Mouse (Mus musculus) intestine, embryonic 15.5 days (tissue): ENCODE measurements around the gene Podxl2. TPM values are rescaled to one million over a fixed set of nuclear protein-coding genes. Genes with fewer than 3 reads are reported as not detected.

Source experiments
- ATAC-seq: fragments of 200-750 bp; cut with Nextera tagmentation; 2 replicates; pipeline ENCODE4 v1.8.0; 2017; ENCODE audit warnings: moderate TSS enrichment, moderate library complexity
- H3K27ac ChIP-seq: fragments of 300-500 bp; sonication (generic); 2 replicates; pipeline ENCODE4 v1.5.1; 2015; ENCODE audit warnings: mild to moderate bottlenecking, inconsistent platforms
- H3K27me3 ChIP-seq: fragments of 300-500 bp; sonication (generic); replicated peaks from 2 replicates; pipeline ENCODE4 v1.6.1; 2015; ENCODE audit warnings: inconsistent platforms
- H3K36me3 ChIP-seq: fragments of 300-500 bp; sonication (generic); 2 replicates; pipeline ENCODE4 v1.6.1; 2015; ENCODE audit warnings: inconsistent platforms
- H3K4me1 ChIP-seq: fragments of 300-500 bp; sonication (generic); replicated peaks from 2 replicates; pipeline ENCODE4 v1.6.1; 2015; ENCODE audit warnings: inconsistent platforms
- H3K4me2 ChIP-seq: fragments of 300-500 bp; sonication (generic); replicated peaks from 2 replicates; pipeline ENCODE4 v1.6.1; 2015; ENCODE audit warnings: mild to moderate bottlenecking, inconsistent platforms
- H3K4me3 ChIP-seq: fragments of 300-500 bp; sonication (generic); replicated peaks from 2 replicates; pipeline ENCODE4 v1.5.1; 2015; ENCODE audit warnings: inconsistent platforms
- H3K9ac ChIP-seq: fragments of 300-500 bp; sonication (generic); 2 replicates; pipeline ENCODE4 v1.6.1; 2015; ENCODE audit warnings: inconsistent platforms
- H3K9me3 ChIP-seq: fragments of 300-500 bp; sonication (generic); 2 replicates; pipeline ENCODE4 v1.6.1; 2016; ENCODE audit warnings: inconsistent platforms
- WGBS: fragments of 180-500 bp; shearing (Covaris S2); methylation state at CpG from one replicate; pipeline ENCODE4 v1.1.7; 2015; 5-methylcytosine and 5-hydroxymethylcytosine counted together
- polyA plus RNA-seq: library from polyadenylated mRNA; unstranded; fragments of >200 nt; fragmentation: Nextera tagmentation; extraction: Ambion mirVana; gene quantifications from 2 replicates; pipeline ENCODE4 v1.2.1, GENCODE M21; 2015

Podxl2 gene
- polyA plus RNA-seq, 1 experiment from 2014 or later = 49.6 TPM

DNA sequence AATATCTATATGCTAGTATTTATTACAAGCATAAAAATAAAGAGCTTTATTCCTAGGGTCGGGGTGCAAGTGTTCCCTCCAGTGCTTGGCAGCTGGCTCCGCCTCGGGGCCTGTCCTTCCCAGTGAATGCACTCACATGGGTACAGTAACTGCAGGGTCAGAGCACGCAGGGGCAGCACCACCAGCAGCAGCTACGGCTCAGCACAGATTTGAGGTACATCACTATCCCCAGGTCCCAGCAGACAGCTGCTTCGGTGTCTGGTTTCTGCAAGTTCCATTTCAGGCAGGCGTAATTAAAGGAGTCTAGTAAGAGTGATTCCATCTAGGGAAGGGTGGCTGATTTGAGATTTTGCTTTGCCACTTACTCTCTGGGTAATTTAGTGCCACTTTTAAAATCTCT, 16.5 kb downstream of the Podxl2 start:
- no peak for ATAC-seq
- no peak overlapping the region for H3K4me2 ChIP-seq
- H3K27ac ChIP-seq = no peak overlapping the region
- H3K4me1 ChIP-seq = no peaks in the 10 kb centered on the region
- no peaks in the 10 kb centered on the region for H3K9me3 ChIP-seq
- WGBS = 74% methylated on average over 7 of the region's 7 CpGs
- H3K9ac ChIP-seq = no peak overlapping the region
- H3K36me3 ChIP-seq = no peaks in the 10 kb centered on the region
- H3K27me3 ChIP-seq = no peaks in the 10 kb centered on the region
- no peak overlapping the region for H3K4me3 ChIP-seq

DNA sequence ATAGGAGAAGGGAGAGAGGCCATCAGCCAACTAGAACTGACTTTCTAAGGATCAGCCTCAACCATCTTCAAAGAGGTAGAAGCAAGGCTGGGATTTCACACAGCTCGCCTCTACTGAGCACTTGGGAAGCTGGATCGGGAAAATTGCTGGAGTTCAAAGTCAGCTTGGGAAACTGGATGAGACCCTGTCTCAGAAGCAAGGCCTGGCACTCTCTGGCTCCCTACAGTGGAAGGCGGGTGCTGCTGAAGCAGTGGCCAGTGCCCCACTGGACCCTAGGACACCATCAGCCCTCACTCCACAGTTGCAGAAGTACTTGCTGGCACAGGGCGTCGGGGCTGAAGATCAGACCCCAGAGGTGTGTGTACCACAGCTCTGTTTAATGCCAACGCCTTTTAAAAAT, 17.0 kb downstream of the Podxl2 start:
- no peak overlapping the region for H3K27ac ChIP-seq
- no peaks in the 10 kb centered on the region for H3K9me3 ChIP-seq
- no peak overlapping the region for H3K4me3 ChIP-seq
- no peak overlapping the region for H3K4me2 ChIP-seq
- no peak for ATAC-seq
- no peak overlapping the region for H3K9ac ChIP-seq
- WGBS = 83% methylated on average over 6 of the region's 6 CpGs
- no peaks in the 10 kb centered on the region for H3K36me3 ChIP-seq
- no peaks in the 10 kb centered on the region for H3K27me3 ChIP-seq
- no peaks in the 10 kb centered on the region for H3K4me1 ChIP-seq

DNA sequence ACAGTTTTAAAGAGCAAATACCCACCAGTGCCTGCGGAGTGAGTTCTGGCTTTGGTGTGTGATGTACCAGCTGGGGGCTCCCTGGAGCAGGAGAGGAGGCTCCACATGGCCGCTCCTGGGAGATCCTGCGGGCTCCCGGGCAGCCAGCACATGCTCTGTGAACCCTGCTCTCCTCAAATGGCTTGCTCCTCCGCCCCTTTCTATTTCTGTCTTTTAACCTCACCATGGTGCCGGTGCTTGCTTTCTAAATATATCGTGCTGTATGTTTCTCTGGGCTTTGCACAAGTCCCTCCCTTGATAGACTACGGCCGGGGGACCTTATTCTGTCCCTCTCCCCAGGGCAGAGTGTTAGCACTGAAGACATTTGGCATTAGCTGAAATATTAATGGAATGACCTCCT, 17.6 kb downstream of the Podxl2 start:
- no peaks in the 10 kb centered on the region for H3K36me3 ChIP-seq
- H3K4me3 ChIP-seq = no peak overlapping the region
- H3K9ac ChIP-seq = 0 out of 2 replicates have a peak overlapping the region, but pooled peaks have one; percentile 20
- H3K4me2 ChIP-seq = no peak overlapping the region
- H3K4me1 ChIP-seq = no peaks in the 10 kb centered on the region
- no peak overlapping the region for H3K27ac ChIP-seq
- 33% methylated on average over 9 of the region's 9 CpGs for WGBS
- H3K9me3 ChIP-seq = no peaks in the 10 kb centered on the region
- ATAC-seq = peak; percentile 46; the same call in 1 of the 2 replicates
- no peaks in the 10 kb centered on the region for H3K27me3 ChIP-seq

DNA sequence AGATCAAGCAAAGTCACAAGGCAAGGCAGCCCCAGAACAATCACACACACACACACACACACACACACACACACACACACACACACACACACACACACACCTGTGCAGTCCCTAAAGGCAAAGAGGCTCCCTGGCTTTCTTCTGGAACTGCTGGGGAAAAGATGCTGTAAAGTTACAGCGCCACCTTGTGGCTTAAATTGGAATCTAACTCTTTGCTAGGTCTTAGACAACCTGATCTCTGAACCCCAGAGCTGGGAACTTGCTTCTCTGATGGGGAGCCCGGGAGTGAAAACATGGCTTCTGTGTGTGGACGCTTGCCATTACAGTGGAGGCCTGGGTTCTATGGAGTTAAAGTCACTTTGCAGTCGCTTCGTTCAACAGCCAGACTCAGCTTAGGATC, 19.2 kb downstream of the Podxl2 start:
- WGBS = 28% methylated on average over 5 of the region's 5 CpGs
- Histone ChIP-seq H3K9me3 (no peaks in the 10 kb centered on the region), H3K4me1 (no peaks in the 10 kb centered on the region), H3K27me3 (no peaks in the 10 kb centered on the region), H3K4me3 (no peak overlapping the region), H3K36me3 (no peaks in the 10 kb centered on the region), H3K4me2 (no peak overlapping the region), H3K27ac (no peak overlapping the region), H3K9ac (no peak overlapping the region)
- peak; percentile 37; the same call in 1 of the 2 replicates for ATAC-seq

DNA sequence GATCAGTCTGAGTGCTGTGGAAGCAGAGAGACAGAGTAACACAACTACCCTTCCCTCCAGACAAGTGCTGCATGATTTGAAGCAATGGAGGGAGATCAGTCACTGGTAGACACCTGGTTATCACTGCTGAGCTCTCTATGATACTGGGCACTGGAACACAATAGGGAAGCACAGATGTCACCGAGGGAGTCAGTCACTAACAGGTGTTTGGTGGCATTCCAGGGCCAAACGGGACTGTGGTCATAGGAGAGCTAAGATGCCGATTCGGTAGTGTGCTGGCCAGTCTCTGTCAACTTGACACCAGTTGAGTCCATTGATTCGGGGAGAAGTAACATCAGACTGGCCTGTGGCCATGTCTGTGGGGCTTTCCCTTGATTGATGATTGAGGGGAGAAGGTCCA, 20.3 kb downstream of the Podxl2 start:
- Histone ChIP-seq H3K9me3 (no peaks in the 10 kb centered on the region), H3K36me3 (no peaks in the 10 kb centered on the region), H3K4me1 (no peaks in the 10 kb centered on the region), H3K9ac (no peak overlapping the region), H3K4me3 (no peak overlapping the region), H3K27ac (no peak overlapping the region), H3K4me2 (no peak overlapping the region), H3K27me3 (no peaks in the 10 kb centered on the region)
- ATAC-seq = no peak
- 82% methylated on average over 5 of the region's 5 CpGs for WGBS

DNA sequence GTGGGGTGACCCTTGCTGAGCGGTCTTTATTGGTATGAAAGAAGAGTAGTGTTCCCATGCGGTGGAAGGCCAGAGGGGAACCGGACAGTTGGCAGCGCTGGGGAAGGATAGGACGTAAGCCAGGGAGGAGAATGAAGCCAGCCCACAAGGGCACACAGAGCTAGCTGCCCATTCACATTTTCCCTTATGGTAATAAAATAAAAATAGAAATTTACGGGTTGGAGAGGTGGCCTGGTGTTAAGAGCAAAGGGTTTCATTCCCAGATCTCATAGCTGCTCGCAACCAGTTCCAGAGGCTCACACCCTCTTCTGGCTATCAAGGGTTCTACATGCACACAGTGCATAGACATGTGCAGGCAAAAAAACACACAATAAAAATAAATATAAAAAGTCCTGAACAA, 24.8 kb downstream of the Podxl2 start:
- no peaks in the 10 kb centered on the region for H3K4me1 ChIP-seq
- H3K27me3 ChIP-seq = no peaks in the 10 kb centered on the region
- WGBS = 90% methylated on average over 7 of the region's 7 CpGs
- H3K9me3 ChIP-seq = no peaks in the 10 kb centered on the region
- no peak for ATAC-seq
- no peak overlapping the region for H3K4me2 ChIP-seq
- H3K4me3 ChIP-seq = no peak overlapping the region
- no peaks in the 10 kb centered on the region for H3K36me3 ChIP-seq
- no peak overlapping the region for H3K27ac ChIP-seq
- H3K9ac ChIP-seq = no peak overlapping the region

DNA sequence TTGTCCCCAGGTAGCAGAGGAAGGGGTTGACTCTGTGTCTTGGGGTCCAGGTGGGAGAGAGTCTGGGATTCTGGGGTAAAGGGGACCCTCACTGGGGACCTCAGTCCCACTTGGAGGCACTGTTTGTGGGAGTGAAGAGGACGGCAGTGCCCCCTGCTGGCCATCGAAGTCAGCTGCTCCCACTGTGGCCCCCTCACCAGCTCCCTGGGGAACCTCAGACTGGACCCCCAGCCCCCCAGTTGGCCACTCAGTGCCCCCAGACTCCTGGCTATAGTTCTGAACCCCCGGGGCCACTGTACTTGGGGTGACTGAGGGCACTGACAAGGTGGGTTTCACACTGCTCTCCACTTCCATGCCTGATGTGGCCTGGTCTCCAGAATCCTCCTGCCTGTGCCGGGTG, 25.6 kb downstream of the Podxl2 start:
- ATAC-seq = no peak
- 60% methylated on average over 4 of the region's 4 CpGs for WGBS

DNA sequence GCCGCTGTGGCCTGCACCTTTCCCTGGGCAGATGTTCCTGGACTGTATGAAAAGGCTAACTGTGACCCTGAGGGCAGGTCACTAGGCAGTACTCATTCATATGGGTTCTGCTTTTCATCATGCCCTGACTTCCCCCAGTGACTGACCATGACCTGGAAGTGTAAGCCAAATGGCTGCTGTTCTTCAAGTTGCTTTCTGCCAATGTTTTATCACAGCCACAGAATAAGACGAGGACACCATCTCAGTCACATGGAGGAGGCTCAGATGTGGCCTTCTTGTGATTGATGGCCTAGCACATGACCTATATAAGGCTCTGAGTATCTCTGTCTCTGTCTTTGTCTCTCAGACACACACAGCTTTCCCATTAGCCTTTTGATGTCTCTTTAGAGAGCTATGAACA, 27.3 kb downstream of the Podxl2 start:
- Histone ChIP-seq H3K9ac (no peak overlapping the region), H3K27me3 (no peaks in the 10 kb centered on the region), H3K4me3 (no peak overlapping the region), H3K9me3 (no peaks in the 10 kb centered on the region), H3K36me3 (no peaks in the 10 kb centered on the region), H3K27ac (no peak overlapping the region), H3K4me1 (peaks cover 10% of the 10 kb centered on the region; the same call in 1 of the 2 replicates), H3K4me2 (no peak overlapping the region)
- WGBS = 70% methylated on average over 2 of the region's 2 CpGs
- no peak for ATAC-seq

More for the DNA sequence above, 25.6 kb downstream of the Podxl2 start:
- H3K9ac ChIP-seq = no peak overlapping the region
- no peaks in the 10 kb centered on the region for H3K4me1 ChIP-seq
- H3K27me3 ChIP-seq = no peaks in the 10 kb centered on the region
- H3K4me2 ChIP-seq = no peak overlapping the region
- H3K4me3 ChIP-seq = no peak overlapping the region
- H3K27ac ChIP-seq = no peak overlapping the region
- H3K9me3 ChIP-seq = no peaks in the 10 kb centered on the region
- H3K36me3 ChIP-seq = no peaks in the 10 kb centered on the region

DNA sequence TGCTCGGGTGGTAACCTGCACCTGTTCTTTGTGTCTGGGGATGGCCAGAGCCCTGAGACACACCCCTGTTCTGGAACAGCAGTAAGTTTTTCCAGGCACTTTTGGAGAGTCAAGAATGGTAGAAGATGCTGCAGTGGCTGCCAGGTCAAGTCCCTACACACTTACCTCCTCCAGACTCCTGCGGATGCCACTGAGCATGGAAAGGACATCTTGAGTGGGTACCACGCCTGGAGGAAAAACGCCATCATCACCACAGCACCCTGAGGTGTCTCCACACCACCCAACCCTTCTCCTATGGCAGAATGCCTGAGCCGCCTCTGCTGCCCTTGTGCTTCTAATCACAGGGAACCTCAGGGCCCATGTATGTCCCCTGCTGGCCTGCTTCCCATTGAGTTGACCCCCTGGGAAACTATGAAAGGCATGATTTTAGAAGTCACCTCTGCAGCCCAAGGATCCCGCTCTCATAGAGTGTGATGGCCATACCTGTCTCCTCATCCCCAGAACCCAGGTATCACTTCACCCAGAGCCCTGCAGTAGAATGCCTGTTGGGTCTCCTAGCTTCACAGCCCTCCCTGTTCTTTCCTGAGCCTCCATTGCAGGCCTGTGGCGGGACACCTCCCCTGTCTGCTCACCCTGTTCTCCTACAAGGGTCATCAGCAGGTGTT, 29.8 kb downstream of the Podxl2 start:
- Histone ChIP-seq H3K4me1 (peaks cover 19% of the 10 kb centered on the region), H3K4me3 (no peak overlapping the region), H3K9ac (no peak overlapping the region), H3K9me3 (no peaks in the 10 kb centered on the region), H3K27ac (no peak overlapping the region), H3K36me3 (no peaks in the 10 kb centered on the region), H3K27me3 (no peaks in the 10 kb centered on the region), H3K4me2 (no peak overlapping the region)
- ATAC-seq = no peak
- WGBS = 87% methylated on average over 7 of the region's 7 CpGs

DNA sequence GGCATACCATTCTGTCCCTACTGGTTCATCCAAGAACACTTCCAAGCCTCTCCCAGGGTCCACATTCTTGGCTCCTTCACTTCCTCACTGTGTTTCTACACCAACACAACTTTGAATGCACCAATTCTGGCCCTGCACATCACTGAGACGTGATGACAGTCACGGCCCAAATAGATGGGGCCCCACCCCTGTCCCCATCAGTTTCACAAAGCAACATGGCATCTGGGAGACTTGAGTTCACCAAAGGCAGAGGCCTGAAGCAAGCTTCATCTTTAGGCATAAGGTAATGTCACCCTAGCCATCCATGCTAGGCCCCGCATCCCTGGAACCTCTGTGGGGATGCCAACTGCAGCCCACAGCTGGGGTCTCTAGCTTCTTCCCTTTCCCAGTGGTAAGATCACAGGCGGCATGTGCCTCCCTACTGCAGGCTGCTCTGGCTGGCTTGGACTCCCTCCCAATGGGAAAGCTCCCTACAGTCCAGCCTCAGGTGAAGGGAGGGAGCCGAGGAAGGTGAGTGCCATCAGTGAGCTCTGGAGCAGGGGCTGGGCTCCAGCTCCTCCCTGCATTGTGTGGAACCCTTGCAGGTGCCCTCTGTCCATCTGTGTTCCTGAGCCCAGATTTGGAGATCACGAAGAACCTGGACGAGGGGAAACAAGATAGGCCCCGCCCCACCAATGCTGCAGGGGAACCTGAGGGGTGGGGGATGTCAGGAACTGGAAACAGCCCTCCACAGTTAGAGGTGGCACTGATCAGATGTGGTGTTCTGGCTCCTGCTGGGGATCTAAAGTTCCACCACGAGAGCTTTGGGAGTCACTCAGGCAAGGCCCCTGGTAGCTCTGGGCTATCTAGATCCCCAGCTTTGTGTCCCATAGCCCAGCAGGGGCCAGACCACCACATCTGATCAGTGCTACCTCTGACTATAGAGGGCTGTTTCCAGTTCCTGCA, 30.8 kb downstream of the Podxl2 start:
- Histone ChIP-seq H3K9me3 (no peaks in the 10 kb centered on the region), H3K4me2 (0 out of 2 replicates have a peak overlapping the region, but pooled peaks have one; percentile 95), H3K27me3 (no peaks in the 10 kb centered on the region), H3K4me3 (no peak overlapping the region), H3K4me1 (peaks cover 19% of the 10 kb centered on the region), H3K27ac (no peak overlapping the region), H3K36me3 (no peaks in the 10 kb centered on the region), H3K9ac (no peak overlapping the region)
- no peak for ATAC-seq
- WGBS = 83% methylated on average over 9 of the region's 9 CpGs

DNA sequence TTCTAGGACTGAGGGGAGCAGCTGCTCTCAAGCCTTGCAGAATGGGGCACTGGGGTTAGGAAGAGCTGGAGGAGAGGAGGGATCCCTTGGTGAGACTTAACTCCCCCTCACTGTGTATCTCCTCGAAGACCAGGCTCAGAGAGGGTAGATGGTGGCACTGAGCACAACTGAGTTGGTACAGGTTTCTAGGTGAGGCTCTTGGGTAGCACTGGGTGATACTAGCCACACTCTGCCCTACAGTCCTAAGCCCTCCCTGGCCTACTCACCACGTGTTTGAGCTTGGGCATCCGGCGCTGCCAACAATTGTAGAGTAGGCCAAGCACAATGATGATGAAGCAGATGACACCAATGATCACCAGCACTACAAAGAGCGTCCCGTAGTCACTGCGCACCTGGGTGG, 31.6 kb downstream of the Podxl2 start:
- H3K9ac ChIP-seq = 0 out of 2 replicates have a peak overlapping the region, but pooled peaks have one; percentile 86

DNA sequence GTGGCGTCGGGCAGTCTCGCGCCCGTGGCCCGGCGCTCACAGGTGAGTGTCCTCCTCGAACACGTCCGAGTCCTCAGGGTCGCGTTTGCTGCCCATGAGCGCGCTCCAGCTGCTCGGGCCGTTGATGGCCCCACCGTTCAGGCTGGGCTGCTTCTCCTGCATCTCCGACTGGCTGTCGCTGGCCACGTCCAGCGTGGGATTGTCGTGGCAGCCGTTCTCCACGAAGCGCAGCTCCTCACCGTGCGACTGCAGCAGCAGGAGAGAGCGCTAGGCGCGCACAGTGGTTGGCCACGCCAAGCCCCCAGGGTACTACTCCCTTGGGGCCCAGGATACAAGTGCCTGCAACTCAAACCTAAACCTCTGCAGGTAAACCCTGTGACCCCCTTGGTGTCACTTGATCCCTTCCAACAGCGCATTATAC, 32.1 kb downstream of the Podxl2 start:
- peak; percentile 2 for ATAC-seq
- peak overlapping the region; percentile 86 for H3K9ac ChIP-seq
- no peaks in the 10 kb centered on the region for H3K27me3 ChIP-seq
- H3K4me3 ChIP-seq = peak overlapping the region; percentile 79
- under 1% methylated on average over 32 of the region's 32 CpGs for WGBS
- H3K36me3 ChIP-seq = 0 out of 2 replicates have a peak, but pooled peaks cover 2% of the 10 kb centered on the region
- H3K27ac ChIP-seq = peak overlapping the region; percentile 84
- peak overlapping the region; percentile 95 for H3K4me2 ChIP-seq
- H3K9me3 ChIP-seq = no peaks in the 10 kb centered on the region
- H3K4me1 ChIP-seq = peaks cover 19% of the 10 kb centered on the region

More for the DNA sequence above, 31.6 kb downstream of the Podxl2 start:
- H3K27ac ChIP-seq = no peak overlapping the region
- WGBS = 70% methylated on average over 7 of the region's 7 CpGs
- H3K4me1 ChIP-seq = peaks cover 19% of the 10 kb centered on the region
- 0 out of 2 replicates have a peak, but pooled peaks cover 2% of the 10 kb centered on the region for H3K36me3 ChIP-seq
- H3K27me3 ChIP-seq = no peaks in the 10 kb centered on the region
- peak overlapping the region; percentile 79 for H3K4me3 ChIP-seq
- peak overlapping the region; percentile 95 for H3K4me2 ChIP-seq
- no peaks in the 10 kb centered on the region for H3K9me3 ChIP-seq
- ATAC-seq = no peak
